Mouse (Mus musculus) heart, embryonic 16.5 days (tissue): ENCODE data around the gene Fat3. TPM values are rescaled to one million over a fixed set of nuclear protein-coding genes. Genes with fewer than 3 reads are reported as not detected.

Source experiments
- ATAC-seq: fragments of 200-750 bp; cut with Nextera tagmentation; replicated peaks from 2 replicates; pipeline ENCODE4 v1.8.0; 2017; ENCODE audit warnings: moderate number of reproducible peaks; ENCODE audit not compliant: insufficient read depth, low FRiP score; ENCODE audit errors: extremely low read depth
- H3K27ac ChIP-seq: fragments of 300-500 bp; sonication (generic); 2 replicates; pipeline ENCODE4 v1.5.1; 2014; ENCODE audit warnings: mild to moderate bottlenecking, low read length, control low read depth, moderate library complexity
- H3K27me3 ChIP-seq: fragments of 300-500 bp; sonication (generic); 2 replicates; pipeline ENCODE4 v1.6.1; 2014; ENCODE audit warnings: low read length, mixed read lengths; ENCODE audit not compliant: control insufficient read depth, insufficient read depth
- H3K36me3 ChIP-seq: fragments of 300-500 bp; sonication (generic); 2 replicates; pipeline ENCODE4 v1.6.1; 2014; ENCODE audit not compliant: control insufficient read depth, insufficient read depth
- H3K4me1 ChIP-seq: fragments of 300-500 bp; sonication (generic); 2 replicates; pipeline ENCODE4 v1.6.1; 2014; ENCODE audit warnings: low read length, mixed read lengths; ENCODE audit not compliant: control insufficient read depth, insufficient read depth
- H3K4me2 ChIP-seq: fragments of 300-500 bp; sonication (generic); 2 replicates; pipeline ENCODE4 v1.6.1; 2014; ENCODE audit warnings: low read depth, mild to moderate bottlenecking, control low read depth, low read length
- H3K4me3 ChIP-seq: fragments of 300-500 bp; sonication (generic); 2 replicates; pipeline ENCODE4 v1.5.1; 2014; ENCODE audit warnings: mild to moderate bottlenecking, control low read depth, low read length
- H3K9ac ChIP-seq: fragments of 300-500 bp; sonication (generic); 2 replicates; pipeline ENCODE4 v1.6.1; 2014; ENCODE audit warnings: low read length, control low read depth
- H3K9me3 ChIP-seq: fragments of 300-500 bp; sonication (generic); replicated peaks from 2 replicates; pipeline ENCODE4 v1.6.1; 2016; ENCODE audit warnings: low read length; ENCODE audit not compliant: control insufficient read depth
- WGBS: fragments of 180-500 bp; shearing (Covaris S2); extraction: QIAGEN DNeasy Blood & Tissue Kit; methylation state at CpG from one replicate; pipeline ENCODE4 v1.1.7; 2014; 5-methylcytosine and 5-hydroxymethylcytosine counted together
- polyA plus RNA-seq: library from polyadenylated mRNA; unstranded; fragments of >200 nt; fragmentation: Nextera tagmentation; extraction: Ambion mirVana; gene quantifications from 2 replicates; pipeline ENCODE4 v1.2.1, GENCODE M21; 2015

Gene Fat3
- polyA plus RNA-seq, 1 experiment from 2014 or later = 0.76 TPM

GRCm38 (mm10) chr9:16499621-16500381, 1.3 kb downstream of the Fat3 start:
- WGBS = 1% methylated on average over 35 of the region's 35 CpGs
- Histone ChIP-seq H3K9ac (peak overlapping the region; percentile 66), H3K9me3 (no peaks in the 10 kb centered on the region), H3K4me3 (peak overlapping the region; percentile 61), H3K4me1 (peaks cover 15% of the 10 kb centered on the region), H3K4me2 (peak overlapping the region; percentile 89), H3K36me3 (no peaks in the 10 kb centered on the region), H3K27me3 (peaks cover 20% of the 10 kb centered on the region), H3K27ac (peak overlapping the region; percentile 23; the same call in 1 of the 2 replicates)
- ATAC-seq = no peak

GRCm38 (mm10) chr9:16498876-16499275, 2.2 kb downstream of the Fat3 start:
- H3K4me2 ChIP-seq = peak overlapping the region; percentile 89
- no peak overlapping the region for H3K4me3 ChIP-seq

DNA sequence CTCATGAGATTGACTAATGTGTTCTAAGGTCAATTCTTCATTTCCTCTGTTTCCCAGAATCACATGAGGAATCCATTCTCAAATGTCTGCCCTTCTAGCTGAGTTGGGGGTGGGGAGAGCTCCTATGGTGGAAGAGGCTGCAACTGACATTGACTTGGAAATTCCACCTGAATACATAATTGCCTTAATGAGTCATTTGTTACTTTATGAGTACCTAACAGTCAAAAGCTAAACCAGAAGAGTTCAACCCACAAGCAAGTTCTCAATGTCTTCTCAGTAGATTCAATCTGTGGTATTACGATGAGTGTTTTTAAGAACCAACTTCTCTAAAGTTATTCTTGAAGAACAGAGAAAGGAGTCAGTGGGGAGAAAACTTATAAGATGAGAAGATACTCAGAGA, 3.7 kb downstream of the Fat3 start:
- Histone ChIP-seq H3K4me3 (no peak overlapping the region), H3K4me1 (peaks cover 8% of the 10 kb centered on the region), H3K4me2 (no peak overlapping the region), H3K9ac (no peak overlapping the region), H3K27ac (no peak overlapping the region), H3K9me3 (no peaks in the 10 kb centered on the region), H3K27me3 (peaks cover 6% of the 10 kb centered on the region; the same call in 1 of the 2 replicates), H3K36me3 (no peaks in the 10 kb centered on the region)
- WGBS = 96% methylated on average over 1 of the region's 1 CpGs
- no peak for ATAC-seq

More at GRCm38 (mm10) chr9:16498876-16499275, 2.2 kb downstream of the Fat3 start:
- 5% methylated on average over 4 of the region's 4 CpGs for WGBS
- Histone ChIP-seq H3K4me1 (peaks cover 15% of the 10 kb centered on the region), H3K27ac (no peak overlapping the region), H3K36me3 (no peaks in the 10 kb centered on the region), H3K27me3 (peaks cover 19% of the 10 kb centered on the region), H3K9ac (no peak overlapping the region), H3K9me3 (no peaks in the 10 kb centered on the region)
- no peak for ATAC-seq

DNA sequence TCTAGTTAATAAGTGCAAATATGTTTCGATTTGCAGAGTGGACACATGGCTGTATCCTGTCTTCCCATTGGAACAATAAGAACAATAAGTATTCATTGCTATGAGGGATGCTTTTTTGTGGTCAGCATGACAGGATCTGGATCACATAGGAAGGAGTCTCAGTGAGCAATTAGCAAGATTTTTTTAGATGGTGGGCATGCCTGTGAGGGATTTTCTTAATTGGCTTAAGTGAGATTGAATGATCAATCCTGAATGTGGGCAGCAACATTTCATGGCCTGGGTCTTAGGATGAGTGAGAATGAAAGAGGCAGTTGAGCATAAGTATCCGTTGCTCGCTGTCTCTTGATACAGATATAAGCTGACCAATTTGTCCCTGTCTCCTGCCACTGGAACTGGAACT, 4.8 kb downstream of the Fat3 start:
- 82% methylated on average over 3 of the region's 3 CpGs for WGBS
- Histone ChIP-seq H3K27me3 (peaks cover 6% of the 10 kb centered on the region; the same call in 1 of the 2 replicates), H3K27ac (no peak overlapping the region), H3K4me2 (no peak overlapping the region), H3K4me1 (peaks cover 7% of the 10 kb centered on the region), H3K4me3 (no peak overlapping the region), H3K9me3 (no peaks in the 10 kb centered on the region), H3K9ac (no peak overlapping the region), H3K36me3 (no peaks in the 10 kb centered on the region)
- ATAC-seq = no peak

- no peak for ATAC-seq
- Histone ChIP-seq H3K4me1 (no peaks in the 10 kb centered on the region), H3K4me2 (no peak overlapping the region), H3K27me3 (no peaks in the 10 kb centered on the region), H3K36me3 (no peaks in the 10 kb centered on the region), H3K9me3 (no peaks in the 10 kb centered on the region), H3K9ac (no peak overlapping the region), H3K4me3 (no peak overlapping the region), H3K27ac (no peak overlapping the region)
- WGBS = 61% methylated on average over 3 of the region's 3 CpGs
These were observed 11.4 kb downstream of the Fat3 start for GRCm38 (mm10) chr9:16489661-16490060.

GRCm38 (mm10) chr9:16487565-16487964, 13.5 kb downstream of the Fat3 start:
- no peak overlapping the region for H3K4me3 ChIP-seq
- no peak overlapping the region for H3K9ac ChIP-seq
- H3K9me3 ChIP-seq = no peaks in the 10 kb centered on the region
- H3K4me2 ChIP-seq = no peak overlapping the region
- H3K36me3 ChIP-seq = no peaks in the 10 kb centered on the region
- ATAC-seq = no peak
- no peak overlapping the region for H3K27ac ChIP-seq
- no peaks in the 10 kb centered on the region for H3K27me3 ChIP-seq
- no peaks in the 10 kb centered on the region for H3K4me1 ChIP-seq

- 80% methylated on average over 1 of the region's 1 CpGs for WGBS
- H3K9me3 ChIP-seq = no peaks in the 10 kb centered on the region
- H3K4me2 ChIP-seq = no peak overlapping the region
- no peak for ATAC-seq
- H3K27ac ChIP-seq = no peak overlapping the region
- H3K4me3 ChIP-seq = no peak overlapping the region
- no peaks in the 10 kb centered on the region for H3K4me1 ChIP-seq
- no peaks in the 10 kb centered on the region for H3K27me3 ChIP-seq
- H3K36me3 ChIP-seq = no peaks in the 10 kb centered on the region
- no peak overlapping the region for H3K9ac ChIP-seq
These were observed 14.9 kb downstream of the Fat3 start for GRCm38 (mm10) chr9:16486229-16486628.

DNA sequence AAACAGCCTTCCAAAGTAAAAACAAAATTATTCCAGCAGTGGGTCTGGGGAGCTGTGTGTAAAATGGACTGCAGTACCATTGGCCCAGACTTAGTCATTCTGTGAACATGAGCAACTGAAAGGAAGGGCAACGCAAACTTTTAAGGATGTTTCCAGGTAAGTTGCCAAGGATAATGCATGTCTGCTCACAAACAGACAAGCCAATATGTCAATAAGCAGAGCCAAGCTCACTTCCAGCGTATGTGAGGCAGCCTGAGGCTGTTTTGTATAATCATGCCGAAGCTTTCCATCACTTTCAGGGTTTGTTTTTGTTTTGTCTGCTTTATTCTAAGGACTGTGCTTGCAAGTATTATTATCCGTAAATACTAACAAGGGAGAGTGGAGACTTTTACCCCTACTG, 15.9 kb downstream of the Fat3 start:
- no peak overlapping the region for H3K27ac ChIP-seq
- H3K4me3 ChIP-seq = no peak overlapping the region
- no peak overlapping the region for H3K9ac ChIP-seq
- no peaks in the 10 kb centered on the region for H3K27me3 ChIP-seq
- no peak overlapping the region for H3K4me2 ChIP-seq
- H3K9me3 ChIP-seq = no peaks in the 10 kb centered on the region
- H3K4me1 ChIP-seq = no peaks in the 10 kb centered on the region
- 60% methylated on average over 4 of the region's 4 CpGs for WGBS
- ATAC-seq = no peak
- no peaks in the 10 kb centered on the region for H3K36me3 ChIP-seq

DNA sequence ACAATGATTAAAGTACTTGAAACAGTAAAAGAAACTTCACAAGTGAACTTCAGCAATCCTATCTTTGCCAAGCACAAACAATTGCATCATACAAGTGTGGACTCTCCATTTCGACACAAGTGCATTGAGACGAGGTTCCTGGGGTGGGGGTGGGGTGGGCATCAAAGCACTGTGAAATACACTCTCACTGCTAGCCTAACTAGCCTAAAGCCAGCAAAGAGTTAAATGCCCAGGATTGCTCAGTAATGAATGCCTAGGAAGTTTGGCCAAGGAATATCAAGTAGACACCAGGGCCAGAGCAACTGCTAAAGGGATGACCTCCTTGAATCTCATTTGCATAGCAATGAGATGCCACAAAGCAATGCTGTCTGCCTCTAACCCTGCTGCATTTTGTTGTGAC, 16.3 kb downstream of the Fat3 start:
- H3K4me1 ChIP-seq = no peaks in the 10 kb centered on the region
- H3K4me2 ChIP-seq = no peak overlapping the region
- 55% methylated on average over 2 of the region's 2 CpGs for WGBS
- H3K9me3 ChIP-seq = no peaks in the 10 kb centered on the region
- H3K27me3 ChIP-seq = no peaks in the 10 kb centered on the region
- no peaks in the 10 kb centered on the region for H3K36me3 ChIP-seq
- no peak overlapping the region for H3K27ac ChIP-seq
- no peak overlapping the region for H3K9ac ChIP-seq
- H3K4me3 ChIP-seq = no peak overlapping the region
- no peak for ATAC-seq
